Comparison of ENCODE assay signal across 8 mouse cellular contexts in genomic region chr6:83033249-83034185, GRCm38 (mm10). TPM values are rescaled to one million over a fixed set of nuclear protein-coding genes. Genes with fewer than 3 reads are reported as not detected.
A peak's percentile ranks its signal among the peaks of the same experiment; 100 is the strongest.
DNase-seq lines count a peak whose midpoint lies in the region; ATAC-seq and TF ChIP-seq lines count a peak whose summit lies in the region.

Gene Dok1, minus strand, starts transcription at chr6:83033471.
Gene Loxl3, plus strand, starts transcription at chr6:83034173.

- peak; percentile 40 to 59 for DNase-seq in layer of hippocampus, postnatal 14 days (ENCODE audit: low spot score in 2 of 2)
- DNase-seq in layer of hippocampus, adult 11-12 months (ENCODE audit: low spot score) = no peak
- DNase-seq in gastrocnemius, postnatal 4 days (ENCODE audit: low spot score in 2 of 2) = peak; percentile 63 to 80
- peak; percentile 82 for DNase-seq in neural tube, embryonic 11.5 days (ENCODE audit: low spot score)
- peak; percentile 68 for DNase-seq in thymus, adult 2 months

- H3K9ac ChIP-seq in liver, embryonic 16.5 days (ENCODE audit: low read depth, low read length) = peak within 1 kb of the TSS; percentile 77
- peak within 1 kb of the TSS; percentile 47 for H3K9ac ChIP-seq in neural tube, embryonic 11.5 days (ENCODE audit: low read length)

- H3K27ac ChIP-seq in cortical plate, adult 2 months (ENCODE audit: insufficient read depth, low read length) = peak within 1 kb of the TSS; percentile 19
- peak within 1 kb of the TSS; percentile 83 for H3K27ac ChIP-seq in liver, embryonic 16.5 days (ENCODE audit: low read length)
- H3K27ac ChIP-seq in neural tube, embryonic 11.5 days (ENCODE audit: low read depth, low read length) = peak within 1 kb of the TSS; percentile 47; the same call in 1 of the 2 replicates
- H3K27ac ChIP-seq in thymus, adult 2 months (ENCODE audit: control insufficient read depth, insufficient read depth, low read length) = no peak within 1 kb of the TSS

- H3K4me1 ChIP-seq in cortical plate, adult 2 months (ENCODE audit: control insufficient read depth, insufficient read depth, low read length) = no peaks in the 10 kb centered on the region
- H3K4me1 ChIP-seq in liver, embryonic 16.5 days (ENCODE audit: control insufficient read depth, low read depth, low read length) = peaks cover 30% of the 10 kb centered on the region
- peaks cover 7% of the 10 kb centered on the region; the same call in 1 of the 2 replicates for H3K4me1 ChIP-seq in neural tube, embryonic 11.5 days (ENCODE audit: control insufficient read depth, insufficient read depth, low read length)
- peaks cover 18% of the 10 kb centered on the region for H3K4me1 ChIP-seq in thymus, adult 2 months (replicated peaks; ENCODE audit: control insufficient read depth, insufficient read depth, low read length)

- H3K27me3 ChIP-seq in liver, embryonic 16.5 days (ENCODE audit: control insufficient read depth, insufficient read depth, low read depth, low read length) = peaks cover 14% of the 10 kb centered on the region
- H3K27me3 ChIP-seq in neural tube, embryonic 11.5 days (ENCODE audit: control insufficient read depth, insufficient read depth, low read length) = peaks cover 18% of the 10 kb centered on the region
- no peaks in the 10 kb centered on the region for H3K27me3 ChIP-seq in thymus, adult 2 months (ENCODE audit: control insufficient read depth, insufficient read depth, low read length)

- peaks cover 6% of the 10 kb centered on the region; the same call in 1 of the 2 replicates for H3K36me3 ChIP-seq in liver, embryonic 16.5 days (ENCODE audit: control insufficient read depth, insufficient read depth)
- H3K36me3 ChIP-seq in neural tube, embryonic 11.5 days (ENCODE audit: control insufficient read depth, insufficient read depth, low read length) = no peaks in the 10 kb centered on the region
- no peaks in the 10 kb centered on the region for H3K36me3 ChIP-seq in thymus, adult 2 months (ENCODE audit: control insufficient read depth, insufficient read depth, low read length)

- peak within 1 kb of the TSS; percentile 43 for H3K4me3 ChIP-seq in cortical plate, adult 2 months (ENCODE audit: insufficient read depth, low read length)
- H3K4me3 ChIP-seq in liver, embryonic 16.5 days (ENCODE audit: low read depth, low read length) = peak within 1 kb of the TSS; percentile 78
- H3K4me3 ChIP-seq in neural tube, embryonic 11.5 days (ENCODE audit: low read depth, low read length) = peak within 1 kb of the TSS; percentile 46
- H3K4me3 ChIP-seq in thymus, adult 2 months (ENCODE audit: control insufficient read depth, insufficient read depth, low read length) = peak within 1 kb of the TSS; percentile 82

- 2% methylated on average over 51 of the region's 51 CpGs for WGBS in liver, embryonic 16.5 days (ENCODE audit: insufficient replicate concordance)
- under 1% methylated on average over 51 of the region's 51 CpGs for WGBS in neural tube, embryonic 11.5 days
- 5% methylated on average over 51 of the region's 51 CpGs for WGBS in thymus, adult 2 months

- peak within 1 kb of the TSS; percentile 66 for H3K4me2 ChIP-seq in liver, embryonic 16.5 days (ENCODE audit: low read depth, low read length)
- peak within 1 kb of the TSS; percentile 85 for H3K4me2 ChIP-seq in neural tube, embryonic 11.5 days (ENCODE audit: low read depth)

- TF ChIP-seq CTCF in cortical plate, adult 2 months (IDR thresholded peaks at IDR 0.05; ENCODE audit: extremely low read depth, insufficient read depth, low read length) = no peak
- TF ChIP-seq CTCF in thymus, adult 2 months (IDR thresholded peaks at IDR 0.05; ENCODE audit: borderline replicate concordance, control insufficient read depth, extremely low read depth, insufficient read depth, low read length, poor library complexity) = no peak

- no peaks in the 10 kb centered on the region for H3K9me3 ChIP-seq in liver, embryonic 16.5 days (replicated peaks; ENCODE audit: control insufficient read depth, low read length)
- H3K9me3 ChIP-seq in neural tube, embryonic 11.5 days (ENCODE audit: control insufficient read depth, low read length) = no peaks in the 10 kb centered on the region

- no peak for TF ChIP-seq POLR2A in cortical plate, adult 2 months (IDR thresholded peaks at IDR 0.05; ENCODE audit: extremely low read depth, insufficient read depth, low read length)
- TF ChIP-seq POLR2A in thymus, adult 2 months (IDR thresholded peaks at IDR 0.05; ENCODE audit: control insufficient read depth, extremely low read depth, insufficient read depth, low read length, poor library complexity) = no peak

- peak; percentile 67 for ATAC-seq in inflammation-experienced regulatory T-cells, adult 6 months
- peak; percentile 91 for ATAC-seq in liver, embryonic 16.5 days (ENCODE audit: low read depth)
- peak; percentile 74 for ATAC-seq in neural tube, embryonic 11.5 days (ENCODE audit: insufficient read depth, low FRiP score, low TSS enrichment)

RNA-seq across cellular contexts. Expression of gene Dok1, which starts in this region (rescaled TPM):
- 1 to 10 TPM; 3.1 to 3.3 TPM for total RNA-seq in layer of hippocampus, postnatal 14 days (2021)
- 1.2 and 1.9 TPM in 2 replicates for polyA plus RNA-seq in cortical plate, adult 2 months (2012; rRNA removed)
- 10 to 100 TPM in 1 of 2 experiments, 1 to 10 TPM in 1; 9.1 to 10.4 TPM for total RNA-seq in gastrocnemius, postnatal 4 days (2021)
- polyA plus RNA-seq in inflammation-experienced regulatory T-cells, adult 6 months (2017; shearing (Covaris generic)) = 10 to 100 TPM; 23.6 to 36.1 (median 30.4) TPM
- polyA plus RNA-seq in liver, embryonic 16.5 days (2015; fragmentation: Nextera tagmentation; extraction: Ambion mirVana) = 15.7 and 16.1 TPM in 2 replicates
- polyA plus RNA-seq in neural tube, embryonic 11.5 days (2014; fragmentation: Nextera tagmentation; extraction: Ambion mirVana) = 5.6 and 7.1 TPM in 2 replicates
- 19.9 and 21.9 TPM in 2 replicates for polyA plus RNA-seq in thymus, adult 2 months (2012; rRNA removed)

RNA-seq across cellular contexts. Expression of gene Loxl3, which starts in this region (rescaled TPM):
- 1 to 10 TPM; 2.3 to 3.8 TPM for total RNA-seq in layer of hippocampus, postnatal 14 days (2021)
- polyA plus RNA-seq in cortical plate, adult 2 months (2012; rRNA removed) = 4.9 and 6.6 TPM in 2 replicates
- total RNA-seq in gastrocnemius, postnatal 4 days (2021) = 10 to 100 TPM; 15.4 to 17.3 TPM
- polyA plus RNA-seq in inflammation-experienced regulatory T-cells, adult 6 months (2017; shearing (Covaris generic)) = not detected
- polyA plus RNA-seq in liver, embryonic 16.5 days (2015; fragmentation: Nextera tagmentation; extraction: Ambion mirVana) = 1.9 and 2.1 TPM in 2 replicates
- 6.7 and 9.2 TPM in 2 replicates for polyA plus RNA-seq in neural tube, embryonic 11.5 days (2014; fragmentation: Nextera tagmentation; extraction: Ambion mirVana)
- 2.8 and 3.1 TPM in 2 replicates for polyA plus RNA-seq in thymus, adult 2 months (2012; rRNA removed)
